Mouse (Mus musculus) macrophage (primary cell): ENCODE data around the gene 6030498E09Rik. TPM values are rescaled to one million over a fixed set of nuclear protein-coding genes. Genes with fewer than 3 reads are reported as not detected.

Source experiments
- H3K27ac ChIP-seq: fragments of 350-480 bp; formaldehyde crosslinking; 2 replicates; pipeline ENCODE4 v1.9.0; 2021
- H3K36me3 ChIP-seq: fragments of 350-480 bp; formaldehyde crosslinking; 2 replicates; pipeline ENCODE4 v1.9.0; 2021; ENCODE audit errors: inconsistent target
- H3K4me3 ChIP-seq: fragments of 350-480 bp; formaldehyde crosslinking; 2 replicates; pipeline ENCODE4 v1.9.0; 2021; ENCODE audit errors: inconsistent target
- H3K79me2 ChIP-seq: fragments of 350-480 bp; formaldehyde crosslinking; 2 replicates; pipeline ENCODE4 v1.9.0; 2021; ENCODE audit errors: inconsistent target
- WGBS: methylation state at CpG from one replicate; pipeline ENCODE4 v1.1.7; 2026; ENCODE audit warnings: inconsistent platforms; ENCODE audit not compliant: missing documents; 5-methylcytosine and 5-hydroxymethylcytosine counted together
- polyA plus RNA-seq: library from polyadenylated mRNA; stranded (reverse); fragments of 250-400 nt; gene quantifications from 3 replicates; pipeline ENCODE4 v1.2.4, GENCODE M21; 2018; ENCODE audit warnings: inconsistent platforms
- total RNA-seq, 78 experiments: library from RNA; depleted of rRNA; stranded (reverse); fragments of 250-400 nt; gene quantifications; 1 replicate in 9 of 78; 2 replicates in 24 of 78; 3 replicates in 43 of 78; 4 replicates in 2 of 78; pipeline ENCODE4 v1.2.4; 2018; ENCODE audit warnings: inconsistent platforms in 56 of 78

6030498E09Rik gene
- total RNA-seq (2018; cell fraction: chromatin; rRNA removed), result not detected
- total RNA-seq (2018; cell fraction: cytosol; rRNA removed), result not detected
- total RNA-seq (2018; cell fraction: nucleus; rRNA removed), result not detected
- not detected in 3 replicates for polyA plus RNA-seq

DNA sequence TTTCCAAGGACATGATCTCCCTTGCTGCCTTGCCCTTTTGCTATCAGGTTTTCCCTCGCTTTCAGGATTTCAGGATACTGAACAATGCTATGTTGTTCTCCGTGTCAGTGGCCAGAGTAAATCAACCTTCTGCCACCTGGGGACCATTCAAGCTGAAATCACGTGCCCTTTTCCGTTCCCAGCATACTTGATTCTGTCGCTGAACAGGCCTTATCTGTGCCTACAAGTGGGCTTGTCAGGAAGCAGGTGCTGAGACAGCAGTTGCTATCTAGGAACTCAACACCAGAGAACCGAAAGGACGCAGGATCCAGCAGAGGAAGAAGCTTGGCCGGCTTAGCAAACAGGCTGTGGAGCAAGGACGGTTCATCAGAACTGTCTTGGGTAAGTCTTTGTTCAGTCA, at the start of gene 6030498E09Rik:
Gene 6030498E09Rik (plus strand): TSS at position 194 of the 400 bp plus-strand sequence.
- WGBS, result 33% methylated on average over 9 of the region's 9 CpGs

GRCm38 (mm10) chrX:38730081-38730480, 42.4 kb upstream of the 6030498E09Rik start:
- Histone ChIP-seq H3K4me3 (no peak overlapping the region), H3K36me3 (no peaks in the 10 kb centered on the region), H3K79me2 (no peaks in the 10 kb centered on the region), H3K27ac (no peak overlapping the region)
- WGBS, result 73% methylated on average over 5 of the region's 5 CpGs

More for the DNA sequence above, at the start of gene 6030498E09Rik:
- Histone ChIP-seq H3K79me2 (no peaks in the 10 kb centered on the region), H3K27ac (no peak within 1 kb of the TSS), H3K36me3 (no peaks in the 10 kb centered on the region), H3K4me3 (no peak within 1 kb of the TSS)

DNA sequence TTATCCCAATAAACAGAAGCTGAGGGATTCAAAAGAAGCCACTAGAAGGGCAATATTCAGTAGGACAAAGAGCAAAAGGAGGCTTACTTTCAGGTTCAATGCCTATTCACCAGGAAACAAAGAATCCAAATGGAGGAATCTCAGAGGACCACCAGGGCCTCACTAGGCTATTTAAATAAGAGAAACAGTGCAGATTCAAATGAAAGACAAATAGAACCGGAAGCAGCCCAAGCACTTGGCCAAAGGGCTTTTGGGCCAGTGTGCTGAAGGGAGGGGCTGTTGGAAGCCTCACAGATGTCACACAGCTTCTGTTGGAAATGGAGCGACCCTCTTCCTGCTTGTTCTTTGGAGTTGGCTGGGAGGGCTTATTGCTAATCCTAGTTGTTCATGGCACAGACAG, 41.8 kb upstream of the 6030498E09Rik start:
- no peaks in the 10 kb centered on the region for H3K36me3 ChIP-seq
- H3K79me2 ChIP-seq, result no peaks in the 10 kb centered on the region
- no peak overlapping the region for H3K4me3 ChIP-seq
- WGBS, result 90% methylated on average over 2 of the region's 2 CpGs
- H3K27ac ChIP-seq, result no peak overlapping the region

- H3K36me3 ChIP-seq, result no peaks in the 10 kb centered on the region
- 90% methylated on average over 5 of the region's 5 CpGs for WGBS
- no peaks in the 10 kb centered on the region for H3K79me2 ChIP-seq
- no peak overlapping the region for H3K27ac ChIP-seq
- H3K4me3 ChIP-seq, result no peak overlapping the region
Observed at GRCm38 (mm10) chrX:38733683-38734082, 38.8 kb upstream of the 6030498E09Rik start.

DNA sequence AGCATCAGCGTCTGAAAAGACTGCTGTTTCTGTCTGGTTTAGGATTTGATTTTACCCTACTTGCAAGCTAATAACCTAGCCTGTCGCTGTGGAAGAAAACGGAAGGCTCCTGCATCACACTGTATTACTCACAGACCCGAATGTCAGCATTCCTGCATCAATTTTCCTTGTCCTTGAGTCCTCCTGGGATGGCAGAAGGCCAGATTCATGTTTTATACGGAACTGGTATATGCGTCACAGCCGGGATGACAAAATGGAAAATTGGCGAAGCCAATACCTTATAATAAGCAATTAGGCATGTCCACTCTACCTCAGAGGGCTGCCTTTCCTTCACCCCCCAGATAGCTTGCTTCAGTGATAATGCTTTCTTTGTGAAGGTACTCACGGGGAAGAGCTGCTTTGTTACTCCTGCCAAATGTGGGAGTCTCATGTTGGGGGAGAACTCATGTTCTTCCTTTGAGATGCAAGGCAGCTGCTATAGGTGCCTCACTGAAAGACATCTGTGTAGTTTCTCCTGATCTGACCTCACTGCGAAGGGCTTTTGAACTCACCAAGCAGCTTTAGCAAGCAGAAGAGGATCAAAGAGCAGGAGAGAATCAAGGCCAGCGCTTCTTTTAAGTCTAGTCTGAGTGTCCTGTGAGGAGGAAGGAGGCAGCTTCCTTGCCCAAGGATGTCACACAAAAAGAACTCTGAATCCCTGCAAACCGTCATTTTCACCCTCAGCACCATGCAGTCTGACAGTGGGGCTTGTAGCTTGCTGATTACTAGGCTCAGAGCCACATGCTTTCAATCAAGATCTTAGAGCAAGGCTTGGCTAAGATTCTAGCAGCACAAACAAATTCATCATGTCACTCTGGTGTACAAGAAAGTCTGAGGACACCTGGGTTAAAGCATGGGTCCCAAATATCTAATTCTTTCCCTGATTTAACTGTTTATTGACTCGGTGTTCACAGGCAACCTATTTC, 37.3 kb upstream of the 6030498E09Rik start:
- Histone ChIP-seq H3K27ac (no peak overlapping the region), H3K4me3 (no peak overlapping the region), H3K79me2 (no peaks in the 10 kb centered on the region), H3K36me3 (no peaks in the 10 kb centered on the region)
- WGBS, result 84% methylated on average over 13 of the region's 13 CpGs

DNA sequence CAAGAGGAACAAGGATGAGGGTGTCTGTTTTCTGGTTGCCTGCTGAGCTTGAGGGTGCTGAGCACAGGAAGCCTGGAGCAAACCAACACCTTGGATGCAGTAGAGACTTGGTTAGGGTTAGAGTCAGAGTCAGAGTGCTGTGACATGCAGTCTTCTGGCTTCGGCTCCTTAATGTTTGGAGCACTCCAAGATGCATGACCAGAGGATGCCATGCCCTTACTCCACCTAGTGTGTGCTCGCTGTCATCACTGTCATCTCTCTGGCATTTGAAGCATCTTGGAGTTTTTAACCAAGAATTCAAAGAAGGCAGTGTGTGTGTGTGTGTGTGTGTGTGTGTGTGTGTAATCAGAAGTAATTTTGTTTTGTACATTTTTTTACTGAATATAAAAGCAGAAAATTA, 1.0 kb upstream of the 6030498E09Rik start:
- Histone ChIP-seq H3K27ac (no peak overlapping the region), H3K4me3 (no peak overlapping the region), H3K36me3 (no peaks in the 10 kb centered on the region), H3K79me2 (no peaks in the 10 kb centered on the region)
- 73% methylated on average over 2 of the region's 2 CpGs for WGBS

DNA sequence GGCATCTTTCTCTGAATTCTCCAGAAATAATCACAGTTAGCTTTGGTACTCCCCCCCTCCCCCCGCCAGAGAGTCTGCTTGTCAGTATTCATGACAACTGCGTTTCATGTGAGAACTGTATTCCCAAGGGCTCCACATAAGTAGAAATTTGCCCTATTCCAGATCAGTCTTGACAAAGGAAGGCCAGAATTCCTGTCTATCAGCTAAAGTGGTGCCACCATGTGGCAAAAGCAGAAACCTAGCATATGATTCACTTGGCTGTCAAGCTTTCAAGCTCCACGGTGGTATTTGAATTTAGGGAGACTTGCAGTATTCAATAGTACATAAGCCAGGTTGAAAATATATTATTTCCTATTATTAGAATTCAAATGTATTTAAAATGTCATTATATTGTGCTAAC, 585 bp upstream of the 6030498E09Rik start:
- no peak overlapping the region for H3K4me3 ChIP-seq
- 38% methylated on average over 3 of the region's 3 CpGs for WGBS
- no peak overlapping the region for H3K27ac ChIP-seq
- no peaks in the 10 kb centered on the region for H3K79me2 ChIP-seq
- no peaks in the 10 kb centered on the region for H3K36me3 ChIP-seq

DNA sequence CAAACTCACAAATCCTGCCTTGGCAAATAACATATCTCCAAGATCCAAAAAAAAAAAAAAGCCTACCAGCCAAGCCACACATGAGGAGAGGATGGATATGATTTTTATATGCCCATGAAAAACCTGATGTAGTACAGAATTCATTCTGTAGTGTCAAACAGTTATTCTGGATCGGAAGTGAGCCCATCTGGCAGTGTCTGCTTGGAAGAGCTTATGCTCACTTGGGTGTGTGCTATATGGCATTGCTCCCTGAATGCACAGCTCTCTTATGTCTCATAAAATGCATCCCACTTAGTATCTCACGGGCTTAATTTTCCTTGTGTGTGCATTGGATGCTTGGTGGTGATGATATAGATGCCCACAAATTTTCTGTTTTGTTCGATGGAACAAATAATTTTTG, 21.9 kb downstream of the 6030498E09Rik start:
- 85% methylated on average over 2 of the region's 3 CpGs for WGBS
- Histone ChIP-seq H3K4me3 (no peak overlapping the region), H3K36me3 (no peaks in the 10 kb centered on the region), H3K79me2 (no peaks in the 10 kb centered on the region), H3K27ac (no peak overlapping the region)

- 100% methylated on average over 3 of the region's 3 CpGs for WGBS
- Histone ChIP-seq H3K27ac (no peak overlapping the region), H3K79me2 (no peaks in the 10 kb centered on the region), H3K4me3 (no peak overlapping the region), H3K36me3 (no peaks in the 10 kb centered on the region)
Observed at GRCm38 (mm10) chrX:38813934-38814333, 41.5 kb downstream of the 6030498E09Rik start.

- Histone ChIP-seq H3K36me3 (no peaks in the 10 kb centered on the region), H3K27ac (no peak overlapping the region), H3K4me3 (no peak overlapping the region), H3K79me2 (no peaks in the 10 kb centered on the region)
- 70% methylated on average over 3 of the region's 3 CpGs for WGBS
Observed at GRCm38 (mm10) chrX:38816841-38817240, 44.4 kb downstream of the 6030498E09Rik start.

- H3K4me3 ChIP-seq, result no peak overlapping the region
- WGBS, result 60% methylated on average over 1 of the region's 1 CpGs
- no peaks in the 10 kb centered on the region for H3K36me3 ChIP-seq
- no peaks in the 10 kb centered on the region for H3K79me2 ChIP-seq
- no peak overlapping the region for H3K27ac ChIP-seq
Observed at GRCm38 (mm10) chrX:38958571-38958970, 186.1 kb downstream of the 6030498E09Rik start.

GRCm38 (mm10) chrX:38996265-38996664, 223.8 kb downstream of the 6030498E09Rik start:
- H3K79me2 ChIP-seq, result no peaks in the 10 kb centered on the region
- H3K4me3 ChIP-seq, result no peak overlapping the region
- H3K36me3 ChIP-seq, result no peaks in the 10 kb centered on the region
- H3K27ac ChIP-seq, result no peak overlapping the region
- WGBS, result 88% methylated on average over 4 of the region's 5 CpGs
